Mouse (Mus musculus): ENCODE measurements around the gene Tmem179.

Gene Tmem179

DNA sequence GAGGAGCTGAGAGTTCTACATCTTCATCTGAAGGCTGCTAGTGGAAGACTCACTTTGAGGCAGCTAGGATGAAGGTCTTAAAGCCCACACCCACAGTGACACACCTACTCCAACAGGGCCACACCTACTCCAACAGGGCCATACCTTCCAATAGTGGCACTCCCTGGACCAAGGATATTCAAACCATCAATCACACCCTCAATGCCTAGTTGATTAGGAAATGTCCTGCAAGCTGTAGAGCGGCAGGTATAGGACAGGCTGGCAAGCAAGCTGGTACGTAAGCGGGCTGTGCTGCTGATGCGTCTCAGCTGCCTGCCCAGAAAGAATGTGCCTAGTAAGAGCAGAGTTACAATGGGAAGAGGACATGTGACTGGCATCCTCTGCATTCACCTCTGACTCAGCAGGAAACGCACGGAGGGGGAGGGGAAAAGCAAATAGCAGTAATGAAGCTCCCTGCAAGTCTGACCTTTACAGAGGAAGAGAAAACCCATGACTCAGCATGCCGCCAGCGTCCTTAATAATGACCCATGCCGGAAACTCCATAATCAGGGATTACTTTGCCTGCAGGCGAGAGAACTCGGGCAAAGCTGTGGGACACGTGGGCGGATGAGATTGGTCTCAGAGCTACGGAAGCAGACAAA lies at the start of gene Tmem179:
TSS of gene Tmem179 (minus strand) at position 51 of the 641 bp plus-strand sequence.
- no peak for DNase-seq (ENCODE audit: low spot score in 2 of 2)

DNA sequence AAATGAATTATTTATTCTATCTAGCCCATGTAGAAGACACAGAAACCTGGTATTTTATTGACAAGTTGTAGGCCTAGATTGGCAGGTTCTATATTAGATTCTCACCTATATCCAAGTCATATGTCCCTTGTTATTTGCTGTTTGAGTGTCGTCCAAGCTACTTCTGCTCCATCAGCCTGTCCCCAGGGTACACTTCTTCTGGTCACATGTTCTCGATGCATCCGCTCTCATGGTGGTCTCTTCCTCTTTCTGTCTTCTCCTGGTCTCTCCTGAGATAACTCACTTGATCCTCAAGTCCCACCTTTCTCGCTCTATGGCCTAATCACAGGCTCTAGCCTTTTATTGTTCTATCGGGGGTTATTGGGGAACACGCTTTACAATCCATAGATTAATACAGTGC lies 46.5 kb upstream of the Tmem179 start:
- DNase-seq (ENCODE audit: low spot score in 2 of 2), result no peak

DNA sequence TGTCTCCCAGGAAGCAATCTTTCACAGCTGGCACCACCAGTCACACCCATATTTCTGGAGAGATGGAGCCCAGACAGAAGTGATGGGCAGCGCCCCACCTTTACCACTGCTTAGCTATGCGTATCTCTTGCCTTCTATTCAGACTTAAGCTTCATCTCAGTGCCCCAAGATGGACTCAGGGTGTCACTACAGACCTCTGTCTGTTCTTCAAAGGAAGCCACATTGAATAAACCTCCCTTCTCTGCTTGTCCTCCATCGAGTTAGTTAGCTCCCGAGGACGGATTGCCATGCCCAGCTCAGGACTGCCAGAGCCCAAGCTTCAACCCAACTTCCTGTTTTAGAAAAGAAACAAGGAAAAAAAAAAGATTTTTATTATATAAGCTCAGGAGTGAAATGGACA lies 45.9 kb upstream of the Tmem179 start:
- no peak for DNase-seq (ENCODE audit: low spot score in 2 of 2)

DNA sequence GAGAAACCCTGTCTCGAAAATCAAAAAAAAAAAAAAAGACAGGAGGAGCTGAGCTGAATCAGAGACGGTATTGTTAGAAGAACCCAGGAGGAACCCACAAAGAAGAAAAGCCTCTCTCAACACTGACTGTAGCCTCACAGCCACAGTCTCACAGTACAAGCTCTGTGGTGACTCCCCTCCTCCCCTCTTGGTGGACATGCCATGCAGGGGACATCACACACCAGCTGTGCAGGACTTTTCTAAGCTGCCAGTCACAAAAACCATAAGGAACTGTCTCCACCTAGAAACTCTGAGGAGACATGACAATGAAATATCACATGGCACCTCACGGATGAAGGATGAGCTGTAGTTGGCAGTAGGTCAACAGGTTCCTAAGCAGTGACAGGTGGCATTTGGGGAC lies 44.6 kb upstream of the Tmem179 start:
- no peak for DNase-seq (ENCODE audit: low spot score in 2 of 2)

DNA sequence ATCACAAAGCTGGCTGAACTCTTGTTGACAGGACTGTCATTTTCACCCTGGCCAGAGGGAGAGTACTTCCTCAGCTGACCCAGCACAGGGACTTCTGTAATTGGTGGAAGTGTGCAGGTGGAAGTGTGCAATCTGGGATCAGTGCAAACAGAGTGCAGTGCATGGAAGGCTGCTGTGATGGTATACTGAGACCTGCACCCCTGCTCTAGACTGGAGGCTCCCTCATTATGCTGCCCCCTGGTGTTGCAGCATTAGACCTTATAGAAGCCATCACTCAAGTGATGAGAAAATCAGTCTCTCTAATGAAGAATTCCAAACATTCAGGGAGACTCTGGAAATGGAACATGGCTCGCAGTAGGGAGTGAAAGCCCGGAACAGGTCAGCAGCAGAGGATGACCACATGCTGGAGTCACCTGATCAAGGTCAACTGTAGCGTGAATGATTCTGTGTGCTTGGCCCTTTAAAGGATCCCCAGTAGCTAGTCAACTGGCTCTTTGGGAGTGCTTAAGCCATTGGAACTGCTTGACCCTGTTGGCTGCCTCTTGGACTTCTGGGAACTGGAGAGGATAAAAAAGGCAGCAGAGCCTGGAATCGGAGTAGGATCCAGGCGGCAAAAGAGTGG lies 43.7 kb upstream of the Tmem179 start:
- no peak for DNase-seq (ENCODE audit: low spot score in 2 of 2)

DNA sequence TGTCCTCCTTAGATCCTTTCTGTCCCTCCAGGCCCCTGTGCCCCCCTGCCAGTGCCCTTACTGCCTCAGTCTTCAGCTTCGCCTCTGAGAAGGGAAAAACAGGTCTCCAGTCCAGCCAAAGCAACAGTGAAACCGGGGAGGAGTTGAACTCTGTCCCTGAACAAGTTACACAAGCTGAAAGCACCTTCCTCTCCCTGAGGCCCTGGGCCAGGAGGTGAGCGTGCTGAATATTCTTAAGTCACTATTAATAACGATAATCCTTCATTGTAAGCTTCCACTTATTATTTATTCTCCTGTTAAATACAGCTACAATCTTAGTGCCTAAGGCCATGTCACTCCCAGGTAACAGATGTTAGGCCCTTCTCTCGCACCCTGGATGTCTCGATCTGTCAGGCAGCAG lies 43.1 kb upstream of the Tmem179 start:
- DNase-seq (ENCODE audit: low spot score in 2 of 2), result no peak

DNA sequence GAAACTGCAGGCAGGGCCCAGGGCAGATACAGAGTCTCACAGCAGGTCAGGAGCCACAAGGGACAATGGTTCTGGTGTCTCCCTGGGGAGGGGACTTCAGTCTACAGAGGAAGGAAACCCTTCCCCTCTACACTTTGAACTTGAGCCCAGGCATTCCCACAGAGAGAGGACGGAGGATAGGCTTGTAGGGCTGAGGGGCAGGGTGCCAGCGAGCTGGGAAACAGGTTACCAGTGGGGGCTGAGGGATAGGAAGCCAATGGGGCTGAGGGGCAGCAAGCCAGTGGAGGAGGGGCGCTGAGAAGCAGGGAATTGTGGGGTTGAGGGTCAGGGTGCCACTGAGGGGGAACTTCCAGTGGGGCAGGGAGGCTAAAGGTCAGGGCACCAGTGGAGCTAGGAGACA lies 42.7 kb upstream of the Tmem179 start:
- no peak for DNase-seq (ENCODE audit: low spot score in 2 of 2)

DNA sequence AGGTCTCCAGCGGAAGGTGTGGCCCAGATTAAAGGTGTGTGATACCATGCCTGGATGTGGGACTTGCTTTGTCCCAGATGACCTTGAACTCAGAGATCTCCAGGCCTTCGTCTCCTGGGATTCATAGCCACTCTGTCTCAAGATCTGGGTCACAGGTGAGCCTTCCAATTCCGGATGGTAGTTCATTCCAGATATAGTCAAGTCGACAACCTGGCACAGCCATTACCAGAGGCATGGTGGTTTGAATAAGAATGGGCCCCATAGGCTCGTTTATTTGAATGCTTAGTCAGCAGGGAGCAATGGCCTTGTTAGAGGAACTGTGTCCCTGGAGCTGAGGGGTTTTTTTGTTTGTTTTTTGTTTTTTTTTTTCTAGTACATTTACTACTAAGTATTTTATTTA lies 40.7 kb upstream of the Tmem179 start:
- DNase-seq (ENCODE audit: low spot score in 2 of 2), result no peak

DNA sequence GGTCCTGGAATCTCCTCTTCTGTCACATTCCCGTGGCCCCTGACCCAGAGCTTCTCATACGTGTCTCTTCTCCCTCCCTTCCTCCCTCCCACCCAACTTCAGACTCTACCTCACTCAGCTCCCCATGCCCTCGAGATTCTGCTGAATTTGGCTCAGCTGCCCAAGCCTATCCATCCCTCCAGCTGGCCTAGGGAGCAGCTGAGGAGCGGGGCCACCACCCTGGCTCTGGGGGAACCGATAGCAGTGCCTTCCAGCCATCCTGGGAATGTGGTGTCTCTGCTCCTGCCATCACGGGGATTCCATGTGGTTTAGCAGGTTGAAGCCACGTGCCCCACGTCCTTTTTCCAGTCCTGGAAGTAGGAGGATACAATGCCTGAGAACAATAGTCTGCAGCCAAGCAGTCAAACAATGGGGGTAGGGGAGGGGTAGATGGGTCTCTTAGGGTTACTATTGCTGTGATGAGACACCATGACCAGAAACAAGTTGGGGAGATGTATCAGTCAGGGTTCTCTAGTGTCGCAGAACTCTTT lies 40.0 kb upstream of the Tmem179 start:
- DNase-seq (ENCODE audit: low spot score in 2 of 2), result no peak

DNA sequence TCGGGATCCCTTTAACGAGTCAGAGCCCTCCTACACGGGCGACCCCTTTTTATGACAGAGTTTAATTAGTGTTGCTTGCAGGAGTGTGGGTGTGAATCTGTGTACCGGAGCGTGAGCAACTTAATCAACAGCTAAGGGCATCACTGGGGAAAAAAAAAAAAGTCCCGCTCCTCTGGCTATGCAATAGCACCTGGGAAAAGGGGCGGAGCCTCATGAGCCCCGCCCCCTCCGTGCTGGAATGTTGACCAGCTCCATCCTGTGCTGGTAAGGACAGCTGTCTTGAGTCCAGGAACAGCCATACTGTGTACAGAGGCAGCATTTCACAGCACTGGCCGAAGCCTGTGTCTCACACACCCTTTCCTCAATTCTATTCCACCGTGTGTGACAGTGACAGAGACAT lies 38.4 kb upstream of the Tmem179 start:
- no peak for DNase-seq (ENCODE audit: low spot score in 2 of 2)

DNA sequence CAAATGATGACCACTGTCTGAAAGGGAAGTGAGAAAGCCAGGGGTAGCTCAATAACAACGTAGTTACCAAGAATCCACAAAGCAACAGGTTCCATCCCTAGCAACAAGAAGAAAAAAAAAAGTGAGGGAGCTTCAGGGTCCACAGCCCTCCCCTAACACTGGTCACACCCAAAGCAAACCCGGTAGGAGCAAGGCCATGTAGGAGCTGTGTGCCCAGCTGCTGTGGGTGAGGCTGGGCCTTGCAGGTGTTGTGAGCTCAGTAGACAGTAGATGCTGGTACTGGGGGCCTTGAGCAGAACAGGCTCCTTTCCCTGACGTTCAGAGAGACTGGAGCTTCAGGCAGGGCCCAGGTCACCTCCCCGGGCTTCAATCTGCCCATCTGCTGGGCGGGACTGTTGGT lies 36.0 kb upstream of the Tmem179 start:
- DNase-seq (ENCODE audit: low spot score in 2 of 2), result no peak

DNA sequence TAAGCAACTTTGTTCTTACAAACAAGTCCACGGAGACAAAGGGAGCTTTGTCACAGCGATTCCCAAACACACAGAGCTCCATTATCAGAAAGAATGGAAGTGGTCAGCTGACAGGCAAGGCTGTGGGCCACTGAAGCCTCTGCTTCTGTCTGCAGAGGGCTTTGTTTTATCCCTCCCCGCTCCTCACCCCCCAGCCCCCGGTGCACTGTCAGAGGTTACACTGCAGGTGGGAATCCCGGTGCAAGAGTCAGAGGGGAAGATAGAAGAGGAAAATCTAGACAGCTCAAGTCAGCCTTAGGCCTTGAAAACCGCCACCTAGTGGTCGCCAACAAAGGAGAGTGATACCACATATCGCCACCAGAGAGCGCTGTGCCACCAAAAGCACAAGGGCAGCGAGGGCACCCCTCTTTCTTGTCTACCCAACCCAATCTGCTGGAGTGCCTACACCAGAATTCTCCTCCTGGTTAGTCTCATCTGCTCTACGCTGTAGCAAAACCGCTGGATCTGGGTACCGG lies 35.4 kb upstream of the Tmem179 start:
- peak; percentile 97 to 98 for DNase-seq (ENCODE audit: low spot score in 2 of 2)

DNA sequence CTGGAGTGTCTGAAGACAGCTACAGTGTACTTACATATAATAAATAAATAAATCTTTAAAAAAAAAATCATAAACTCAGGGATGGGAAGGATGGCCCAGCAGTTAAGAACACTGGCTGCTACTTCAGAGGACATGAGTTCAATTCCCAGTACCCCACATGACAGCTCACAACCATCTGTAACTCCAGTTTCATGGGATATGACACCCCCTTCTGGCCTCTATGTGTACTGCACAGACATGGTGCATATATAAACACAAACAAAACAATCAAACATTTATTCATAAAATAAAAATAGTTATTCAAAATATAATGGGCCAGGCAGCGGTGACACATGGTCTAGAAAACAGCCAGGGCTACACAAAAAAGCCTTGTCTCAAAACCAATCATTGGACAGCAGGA lies 32.7 kb upstream of the Tmem179 start:
- no peak for DNase-seq (ENCODE audit: low spot score in 2 of 2)

DNA sequence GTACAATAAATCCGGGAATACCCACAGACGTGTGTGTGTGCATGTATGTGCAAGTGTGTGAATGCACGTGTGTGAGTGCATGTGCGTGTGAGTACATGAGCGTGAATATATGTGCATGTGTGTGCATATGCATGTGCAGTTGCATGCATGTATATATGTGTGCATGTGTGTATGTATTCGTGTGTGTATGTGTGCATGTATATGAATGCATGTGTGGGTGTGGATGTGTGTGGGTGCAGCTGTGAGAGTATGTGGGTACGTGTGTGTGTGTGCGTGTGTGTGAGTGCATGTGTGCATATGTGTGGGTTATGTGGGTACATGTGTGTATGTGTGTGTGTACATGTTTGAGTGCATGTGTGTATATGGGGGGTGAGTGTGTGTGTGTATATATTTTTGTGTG lies 29.6 kb upstream of the Tmem179 start:
- DNase-seq (ENCODE audit: low spot score in 2 of 2), result no peak

DNA sequence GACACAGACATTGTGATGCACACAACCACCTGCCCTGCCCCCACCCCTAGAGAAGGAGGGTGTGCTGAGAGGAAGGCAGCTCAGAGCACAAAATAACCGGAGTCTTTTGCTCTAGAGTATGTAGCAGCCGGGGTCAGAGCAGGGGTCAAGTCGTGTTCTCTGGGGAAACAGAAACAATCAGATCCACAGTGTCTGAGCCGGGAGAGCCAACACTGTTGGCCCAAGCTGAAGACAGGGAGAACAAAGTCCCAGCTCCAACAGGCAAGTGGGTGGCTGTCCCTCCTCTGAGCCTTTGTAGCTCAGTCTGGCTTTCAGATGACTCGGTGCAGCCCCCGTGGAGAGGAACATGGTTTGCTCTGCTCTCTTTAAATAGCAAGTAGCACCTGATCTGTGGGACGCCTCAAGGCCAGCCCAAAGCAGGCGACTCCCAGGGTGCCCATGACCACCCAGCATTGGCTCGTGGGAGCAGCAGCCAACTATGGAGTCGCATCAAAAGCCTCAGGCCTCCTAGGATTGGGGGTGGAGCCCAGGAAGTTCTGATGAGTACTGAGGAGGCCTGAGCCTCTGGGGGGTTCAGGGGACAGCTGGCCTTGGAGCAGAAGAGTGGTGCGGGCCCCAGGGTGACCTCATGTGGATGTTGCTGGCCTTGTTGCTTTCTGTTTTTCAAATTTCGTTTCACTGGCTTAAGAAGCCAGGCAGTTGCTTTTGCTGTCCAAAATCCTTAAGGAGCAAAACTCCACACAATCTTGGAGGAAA lies 28.6 kb upstream of the Tmem179 start:
- DNase-seq (ENCODE audit: low spot score in 2 of 2), result no peak

DNA sequence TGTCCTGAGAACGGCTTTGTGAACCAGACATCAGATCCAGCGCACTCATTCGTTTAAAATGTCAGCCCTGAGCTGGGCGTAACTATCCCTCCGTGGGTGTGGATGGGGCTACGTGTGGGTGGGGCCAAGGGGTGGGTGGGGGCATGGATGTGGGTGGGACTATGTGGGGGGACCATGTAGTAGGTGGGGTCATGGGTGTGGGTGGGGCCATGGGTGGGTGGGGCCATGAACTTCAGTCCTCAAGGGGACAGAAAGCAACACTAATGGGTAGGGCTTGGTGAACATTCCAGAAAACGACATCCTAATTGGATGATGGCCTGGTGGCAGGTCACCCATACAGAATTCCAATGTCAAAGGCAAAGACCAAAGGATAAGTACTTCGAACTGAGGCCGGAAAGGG lies 27.4 kb upstream of the Tmem179 start:
- DNase-seq (ENCODE audit: low spot score in 2 of 2), result no peak

DNA sequence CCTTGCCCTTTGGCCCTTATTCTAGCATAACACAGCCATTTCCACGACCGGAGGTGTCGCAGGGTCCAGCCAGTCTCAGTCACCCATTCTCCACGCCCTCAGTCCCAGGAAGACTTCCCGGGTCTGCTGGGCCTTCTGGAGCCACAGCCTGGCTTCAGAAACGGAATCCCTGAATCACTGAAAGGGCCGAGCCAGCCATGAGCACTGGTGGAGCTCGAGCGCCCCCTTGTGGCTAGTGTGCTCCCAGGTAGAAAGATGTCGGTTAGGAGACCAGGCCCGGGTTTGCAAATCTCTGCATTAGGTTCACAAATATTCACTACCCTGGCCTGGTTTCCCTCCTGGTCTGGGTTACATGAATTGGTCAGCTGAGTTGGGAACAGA lies 26.4 kb upstream of the Tmem179 start:
- peak; percentile 89 to 94 for DNase-seq (ENCODE audit: low spot score in 2 of 2)

DNA sequence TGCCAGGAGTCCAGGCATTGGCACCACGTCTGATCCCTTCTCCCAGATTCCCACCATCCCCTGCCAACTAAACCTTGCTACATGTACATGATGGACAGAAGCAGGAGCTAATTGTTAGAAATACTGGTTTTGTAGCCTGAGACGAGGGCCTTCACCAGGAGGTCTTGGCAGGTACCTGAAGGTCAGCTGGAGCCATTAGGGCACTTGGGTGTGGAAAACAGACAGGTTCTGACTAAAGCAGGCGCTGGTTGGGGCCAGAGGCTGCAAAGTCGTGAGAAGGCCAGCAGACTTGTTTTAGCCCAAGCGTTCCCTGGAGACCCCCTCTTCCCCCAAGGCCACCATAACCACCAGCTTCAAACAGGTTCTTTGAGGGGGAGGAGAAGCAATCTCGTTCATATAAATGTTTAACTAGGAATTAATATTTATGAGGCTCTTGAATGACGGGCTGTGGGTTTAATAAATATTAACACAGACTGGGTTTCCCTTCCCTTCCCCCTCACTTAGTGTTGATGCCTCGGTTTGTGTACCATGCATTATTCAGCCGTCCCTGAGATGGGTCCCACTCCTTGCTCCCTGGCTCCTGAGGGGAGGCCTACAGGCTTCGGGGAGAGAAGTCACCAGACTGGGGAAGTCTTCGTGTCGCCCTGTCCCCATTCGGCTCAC lies 25.8 kb upstream of the Tmem179 start:
- DNase-seq (ENCODE audit: low spot score in 2 of 2), result no peak

DNA sequence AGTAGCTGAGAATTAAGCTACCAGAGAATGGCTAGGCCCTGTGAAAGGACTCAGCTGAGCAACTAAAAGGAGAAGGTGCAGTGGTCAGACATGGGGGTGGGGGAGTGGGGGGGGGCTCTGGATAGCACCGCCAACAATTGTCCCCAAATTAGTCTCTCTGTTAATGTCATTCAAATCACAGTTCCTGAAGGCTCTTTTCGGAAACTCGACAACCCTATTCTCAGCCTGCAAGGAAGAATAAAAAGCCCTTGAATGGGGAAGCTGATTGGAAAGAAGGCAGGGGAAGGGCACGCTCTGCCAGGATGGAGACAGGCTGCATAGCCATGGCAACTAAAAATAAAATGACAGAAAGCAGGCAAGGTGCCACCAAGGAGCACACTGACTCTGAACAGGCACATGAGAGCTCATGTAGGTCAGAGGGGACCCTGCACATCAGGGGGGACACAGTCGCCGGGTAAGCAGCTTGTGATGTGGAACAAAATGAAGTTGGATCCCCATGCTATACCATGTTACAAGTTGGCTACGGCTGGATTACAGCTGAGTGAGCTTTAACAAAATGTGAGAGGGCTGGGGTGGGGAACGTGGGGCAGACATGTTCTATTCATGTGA lies 25.0 kb upstream of the Tmem179 start:
- peak; percentile 25 to 34 for DNase-seq (ENCODE audit: low spot score in 2 of 2)

DNA sequence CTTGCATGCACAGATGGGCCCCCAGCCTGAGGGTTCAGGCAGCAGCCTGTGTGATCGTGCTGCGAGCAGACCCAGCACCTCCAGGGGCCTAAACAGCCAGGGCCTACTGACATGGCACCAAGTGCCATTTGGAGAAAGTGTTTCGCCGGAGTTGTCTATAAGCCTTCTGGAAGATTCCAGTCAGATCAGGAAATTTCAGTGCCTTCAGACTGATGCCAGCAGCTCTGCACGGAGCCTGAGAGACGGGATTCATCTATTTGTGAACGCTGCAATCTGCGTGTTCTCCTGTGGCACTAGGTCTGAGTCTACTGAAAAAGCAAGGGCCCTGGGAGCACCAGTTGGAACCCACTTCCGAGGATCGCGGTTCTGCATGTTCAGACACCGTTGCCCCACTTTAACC lies 23.8 kb upstream of the Tmem179 start:
- DNase-seq (ENCODE audit: low spot score in 2 of 2), result no peak

DNA sequence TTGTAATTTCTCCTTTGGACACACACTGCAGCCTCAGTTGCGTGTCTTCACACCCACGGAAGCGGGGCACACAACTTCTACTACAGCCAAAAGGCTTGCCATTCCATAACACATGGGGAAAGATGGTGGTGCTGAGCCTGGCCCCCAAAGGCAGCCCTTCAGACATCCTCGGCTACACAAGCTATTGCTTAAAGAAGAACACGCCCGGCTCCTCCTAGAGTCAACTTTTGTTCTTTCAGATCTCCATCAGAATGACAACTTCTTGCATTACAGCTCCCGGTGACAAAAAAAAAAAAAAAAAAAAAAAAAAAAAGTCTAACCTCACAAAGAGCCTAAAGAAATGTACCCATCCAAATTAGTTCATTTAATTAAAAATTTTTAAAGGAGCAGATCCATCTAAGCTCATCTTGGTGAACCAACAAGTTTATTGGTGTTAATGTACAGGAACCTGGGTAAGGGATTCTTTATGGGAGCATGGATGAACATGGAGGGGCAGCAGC lies 23.0 kb upstream of the Tmem179 start:
- DNase-seq (ENCODE audit: low spot score in 2 of 2), result no peak

DNA sequence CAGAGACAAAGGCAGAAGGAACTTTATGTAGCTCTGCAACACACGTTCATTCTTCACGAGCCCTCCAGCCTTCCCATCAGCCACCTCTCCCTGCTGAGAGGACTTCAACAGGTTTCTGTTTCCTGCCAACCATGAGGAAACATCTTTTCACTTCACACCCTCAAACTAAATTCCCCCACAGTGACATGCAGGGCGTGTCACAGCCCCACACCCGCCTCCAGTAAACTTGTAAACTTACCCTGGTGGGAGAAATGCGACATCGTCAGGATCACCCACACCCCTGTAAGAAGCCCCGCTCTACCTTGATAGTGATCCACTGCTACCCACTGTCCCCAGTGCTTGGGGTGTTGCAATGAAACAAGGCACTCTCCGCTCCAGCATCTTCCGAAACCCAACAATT lies 21.8 kb upstream of the Tmem179 start:
- no peak for DNase-seq (ENCODE audit: low spot score in 2 of 2)

Data from right cerebral cortex, adult 2 months (tissue).